Mouse (Mus musculus): ENCODE data around the gene Sf3a1. TPM values are rescaled to one million over a fixed set of nuclear protein-coding genes. Genes with fewer than 3 reads are reported as not detected.
"Not testable (repeated sequence)": the region's sequence is repeated elsewhere in the genome, so short reads cannot be mapped to it uniquely, and the experiment has no call there.

The Sf3a1 gene
- polyA plus RNA-seq, 1 experiment from 2014 or later, result 49.3 TPM

GRCm38 (mm10) chr11:4166467-4167090 lies 6.4 kb downstream of the Sf3a1 start:
- no peak for ATAC-seq (ENCODE audit: low FRiP score)

DNA sequence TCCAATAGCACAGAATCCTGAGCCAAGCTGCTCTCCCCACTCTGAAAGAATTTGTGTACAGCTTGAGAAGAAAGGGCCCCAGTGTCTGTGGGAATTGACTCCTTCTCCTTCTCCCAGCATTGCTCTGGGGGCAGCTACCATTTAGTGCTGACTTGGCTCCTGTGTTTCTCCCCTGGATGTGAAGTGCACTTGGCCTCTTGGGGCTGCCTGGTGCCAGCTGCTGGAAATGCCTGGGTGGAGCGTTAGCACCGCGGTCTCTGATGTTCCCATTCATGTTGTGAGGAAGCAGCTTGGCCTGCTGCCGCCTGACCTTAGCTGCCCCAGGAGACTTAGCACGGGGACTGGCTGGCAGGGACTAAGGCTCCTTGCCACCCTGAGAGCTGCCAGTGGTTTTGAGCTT lies 14.4 kb downstream of the Sf3a1 start:
- WGBS, result 84% methylated on average over 5 of the region's 5 CpGs
- Histone ChIP-seq H3K27me3 (ENCODE audit: control insufficient read depth, insufficient read depth, low read length) (no peaks in the 10 kb centered on the region), H3K4me3 (replicated peaks; ENCODE audit: low read length) (no peak overlapping the region), H3K36me3 (replicated peaks; ENCODE audit: control insufficient read depth, insufficient read depth) (peaks cover 99% of the 10 kb centered on the region), H3K9me3 (ENCODE audit: control insufficient read depth, low read length) (no peaks in the 10 kb centered on the region), H3K9ac (no peak overlapping the region), H3K4me1 (replicated peaks; ENCODE audit: control insufficient read depth, insufficient read depth, low read length) (no peaks in the 10 kb centered on the region), H3K27ac (no peak overlapping the region), H3K4me2 (replicated peaks) (no peak overlapping the region)
- ATAC-seq (ENCODE audit: low FRiP score) (peak; percentile 34; the same call in 1 of the 2 replicates), DNase-seq (ENCODE audit: low spot score) (no peak)

More at GRCm38 (mm10) chr11:4166467-4167090, 6.4 kb downstream of the Sf3a1 start:
- Histone ChIP-seq H3K27me3 (ENCODE audit: control insufficient read depth, insufficient read depth, low read length) (no peaks in the 10 kb centered on the region), H3K4me1 (replicated peaks; ENCODE audit: control insufficient read depth, insufficient read depth, low read length) (peaks cover 8% of the 10 kb centered on the region), H3K9ac (no peak overlapping the region), H3K4me2 (replicated peaks) (no peak overlapping the region), H3K27ac (no peak overlapping the region), H3K4me3 (replicated peaks; ENCODE audit: low read length) (no peak overlapping the region), H3K36me3 (replicated peaks; ENCODE audit: control insufficient read depth, insufficient read depth) (peaks cover 100% of the 10 kb centered on the region), H3K9me3 (ENCODE audit: control insufficient read depth, low read length) (no peaks in the 10 kb centered on the region)
- WGBS, result 96% methylated on average over 7 of the region's 7 CpGs
- no peak for DNase-seq (ENCODE audit: low spot score)

DNA sequence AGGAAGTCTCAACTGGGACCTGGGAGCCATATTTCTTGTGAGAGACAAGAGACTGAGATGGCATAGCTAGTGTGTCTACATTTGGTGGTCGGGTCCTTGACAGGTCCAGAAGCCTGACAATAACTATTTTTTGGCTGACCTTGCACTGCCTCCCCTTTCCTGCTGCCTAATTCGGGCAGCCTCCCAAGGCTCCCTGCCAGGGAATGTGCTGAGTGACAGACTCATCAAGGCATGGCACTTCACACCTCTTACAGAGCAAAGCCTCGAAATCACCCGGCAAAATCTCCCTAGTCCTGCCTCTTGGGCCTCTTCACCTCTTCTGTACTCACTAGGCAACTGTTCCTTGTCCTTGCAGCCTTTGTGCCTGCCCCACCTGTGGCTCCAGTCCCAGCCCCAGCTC lies 17.6 kb downstream of the Sf3a1 start:
- Histone ChIP-seq H3K36me3 (replicated peaks; ENCODE audit: control insufficient read depth, insufficient read depth) (peaks cover 100% of the 10 kb centered on the region), H3K4me2 (replicated peaks) (no peak overlapping the region), H3K4me1 (replicated peaks; ENCODE audit: control insufficient read depth, insufficient read depth, low read length) (no peaks in the 10 kb centered on the region), H3K9me3 (ENCODE audit: control insufficient read depth, low read length) (no peaks in the 10 kb centered on the region), H3K27me3 (ENCODE audit: control insufficient read depth, insufficient read depth, low read length) (no peaks in the 10 kb centered on the region), H3K4me3 (replicated peaks; ENCODE audit: low read length) (no peak overlapping the region), H3K9ac (no peak overlapping the region), H3K27ac (no peak overlapping the region)
- 85% methylated on average over 4 of the region's 4 CpGs for WGBS
- DNase-seq (ENCODE audit: low spot score) (no peak), ATAC-seq (ENCODE audit: low FRiP score) (no peak)

- 0 out of 2 replicates have a peak, but pooled peaks cover under 1% of the 10 kb centered on the region for H3K4me1 ChIP-seq (replicated peaks; ENCODE audit: control insufficient read depth, insufficient read depth, low read length)
- no peaks in the 10 kb centered on the region for H3K9me3 ChIP-seq (ENCODE audit: control insufficient read depth, low read length)
- WGBS, result 11% methylated on average over 1 of the region's 1 CpGs
- ATAC-seq (ENCODE audit: low FRiP score), result no peak
- peaks cover 68% of the 10 kb centered on the region for H3K36me3 ChIP-seq (replicated peaks; ENCODE audit: control insufficient read depth, insufficient read depth)
- no peaks in the 10 kb centered on the region for H3K27me3 ChIP-seq (ENCODE audit: control insufficient read depth, insufficient read depth, low read length)
- H3K4me3 ChIP-seq (replicated peaks; ENCODE audit: low read length), result no peak overlapping the region
- no peak overlapping the region for H3K9ac ChIP-seq
- no peak overlapping the region for H3K27ac ChIP-seq
- DNase-seq (ENCODE audit: low spot score), result no peak
- H3K4me2 ChIP-seq (replicated peaks), result no peak overlapping the region
Observed at GRCm38 (mm10) chr11:4182061-4182460, 21.9 kb downstream of the Sf3a1 start.

DNA sequence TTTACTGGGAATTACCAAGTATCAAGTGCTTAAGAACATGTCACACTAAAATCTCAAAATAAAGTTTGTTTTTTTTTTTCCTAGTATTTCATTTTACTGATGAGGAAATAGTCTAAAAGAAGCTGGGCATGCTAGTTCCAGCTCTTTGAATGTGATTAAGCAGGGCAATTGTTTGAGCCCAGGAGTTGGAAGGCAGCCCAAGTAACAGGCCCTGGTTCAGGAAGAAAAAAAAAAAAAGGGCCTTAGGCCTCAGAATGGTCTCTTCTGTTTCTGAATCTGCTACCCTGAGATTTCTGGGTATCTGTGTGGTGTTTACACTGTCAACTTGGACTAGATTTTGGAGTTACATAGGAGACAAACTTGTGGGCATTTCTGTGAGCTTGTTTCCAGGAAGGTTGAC lies 23.4 kb downstream of the Sf3a1 start:
- no peaks in the 10 kb centered on the region for H3K9me3 ChIP-seq (ENCODE audit: control insufficient read depth, low read length)
- H3K27ac ChIP-seq, result peak overlapping the region; percentile 34; the same call in 1 of the 2 replicates
- H3K9ac ChIP-seq, result no peak overlapping the region
- H3K4me2 ChIP-seq (replicated peaks), result no peak overlapping the region
- ATAC-seq (ENCODE audit: low FRiP score) (no peak), DNase-seq (ENCODE audit: low spot score) (no peak)
- H3K27me3 ChIP-seq (ENCODE audit: control insufficient read depth, insufficient read depth, low read length), result no peaks in the 10 kb centered on the region
- peaks cover 54% of the 10 kb centered on the region for H3K36me3 ChIP-seq (replicated peaks; ENCODE audit: control insufficient read depth, insufficient read depth)
- peaks cover 14% of the 10 kb centered on the region for H3K4me1 ChIP-seq (replicated peaks; ENCODE audit: control insufficient read depth, insufficient read depth, low read length)
- no peak overlapping the region for H3K4me3 ChIP-seq (replicated peaks; ENCODE audit: low read length)

DNA sequence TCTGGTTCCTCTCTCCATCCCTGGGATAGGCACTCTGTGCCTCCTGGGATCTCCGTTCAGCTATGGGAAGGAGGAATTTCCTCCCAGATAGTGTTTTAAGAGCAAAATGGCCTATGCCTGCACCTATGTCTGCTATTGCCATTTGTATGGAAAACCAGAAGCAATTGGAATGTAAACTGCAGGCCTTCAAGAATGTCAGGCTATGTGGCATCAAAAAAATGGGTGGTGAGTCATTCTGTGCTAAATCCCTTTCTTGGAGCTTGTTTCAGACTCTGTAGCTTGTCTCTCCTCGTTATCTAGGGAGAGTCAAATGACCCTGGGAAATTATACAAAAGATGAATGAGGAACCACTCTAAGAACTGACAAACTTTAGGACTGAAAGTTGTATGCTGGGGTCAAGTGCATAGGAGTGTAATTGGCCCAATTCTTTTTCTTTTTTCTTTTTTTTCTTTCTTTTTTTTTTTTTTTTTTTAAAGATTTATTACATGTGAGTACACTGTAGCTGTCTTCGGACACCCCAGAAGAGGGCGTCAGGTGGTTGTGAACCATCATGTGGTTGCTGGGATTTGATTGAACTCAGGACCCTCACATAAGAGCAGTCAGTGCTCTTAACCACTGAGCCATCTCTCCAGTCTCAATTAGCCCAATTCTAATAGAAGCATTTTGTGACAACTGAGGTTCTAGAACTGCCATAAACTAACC lies 24.3 kb downstream of the Sf3a1 start:
- peaks cover 14% of the 10 kb centered on the region for H3K4me1 ChIP-seq (replicated peaks; ENCODE audit: control insufficient read depth, insufficient read depth, low read length)
- ATAC-seq (ENCODE audit: low FRiP score) (no peak), DNase-seq (ENCODE audit: low spot score) (no peak)
- peak overlapping the region; percentile 34; the same call in 1 of the 2 replicates for H3K27ac ChIP-seq
- H3K27me3 ChIP-seq (ENCODE audit: control insufficient read depth, insufficient read depth, low read length), result no peaks in the 10 kb centered on the region
- H3K36me3 ChIP-seq (replicated peaks; ENCODE audit: control insufficient read depth, insufficient read depth), result peaks cover 45% of the 10 kb centered on the region
- no peaks in the 10 kb centered on the region for H3K9me3 ChIP-seq (ENCODE audit: control insufficient read depth, low read length)
- no peak overlapping the region for H3K4me2 ChIP-seq (replicated peaks)
- no peak overlapping the region for H3K9ac ChIP-seq
- WGBS, result 81% methylated on average over 4 of the region's 4 CpGs
- H3K4me3 ChIP-seq (replicated peaks; ENCODE audit: low read length), result no peak overlapping the region

DNA sequence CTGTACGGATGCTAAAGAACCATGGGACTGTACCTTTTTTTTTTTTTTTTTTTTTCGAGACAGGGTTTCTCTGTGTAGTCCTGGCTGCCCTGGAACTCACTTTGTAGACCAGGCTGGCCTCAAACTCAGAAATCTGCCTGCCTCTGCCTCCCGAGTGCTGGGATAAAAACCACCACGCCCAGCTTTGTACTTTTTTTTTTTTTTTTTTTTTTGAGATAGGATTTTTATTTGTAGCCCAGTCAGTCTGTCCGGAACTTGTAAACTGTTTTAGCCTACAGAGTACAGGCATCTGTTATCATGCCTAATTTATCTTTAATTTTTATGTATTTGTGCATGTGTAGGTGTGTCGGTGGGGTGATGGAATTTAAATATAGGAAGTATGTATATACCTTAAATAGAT lies 25.3 kb downstream of the Sf3a1 start:
- not testable (repeated sequence) for H3K9me3 ChIP-seq (ENCODE audit: control insufficient read depth, low read length); H3K27me3 ChIP-seq (ENCODE audit: control insufficient read depth, insufficient read depth, low read length); H3K27ac ChIP-seq; DNase-seq (ENCODE audit: low spot score); ATAC-seq (ENCODE audit: low FRiP score); H3K4me3 ChIP-seq (replicated peaks; ENCODE audit: low read length); H3K4me2 ChIP-seq (replicated peaks); H3K9ac ChIP-seq
- Histone ChIP-seq H3K4me1 (replicated peaks; ENCODE audit: control insufficient read depth, insufficient read depth, low read length) (peaks cover 14% of the 10 kb centered on the region), H3K36me3 (replicated peaks; ENCODE audit: control insufficient read depth, insufficient read depth) (peaks cover 34% of the 10 kb centered on the region)
- 97% methylated on average over 5 of the region's 6 CpGs for WGBS

GRCm38 (mm10) chr11:4186486-4187317 lies 26.6 kb downstream of the Sf3a1 start, which contains the start of gene Tbc1d10a:
Gene Tbc1d10a, plus strand, starts transcription at chr11:4186789.
- no peaks in the 10 kb centered on the region for H3K9me3 ChIP-seq (ENCODE audit: control insufficient read depth, low read length)
- H3K27me3 ChIP-seq (ENCODE audit: control insufficient read depth, insufficient read depth, low read length), result no peaks in the 10 kb centered on the region
- WGBS, result under 1% methylated on average over 68 of the region's 71 CpGs
- peak within 1 kb of the TSS; percentile 87 for H3K4me2 ChIP-seq (replicated peaks)
- peaks cover 22% of the 10 kb centered on the region for H3K36me3 ChIP-seq (replicated peaks; ENCODE audit: control insufficient read depth, insufficient read depth)
- peak within 1 kb of the TSS; percentile 47 for H3K27ac ChIP-seq
- DNase-seq (ENCODE audit: low spot score) (peak; percentile 95), ATAC-seq (ENCODE audit: low FRiP score) (peak; percentile 99)
- peak within 1 kb of the TSS; percentile 80 for H3K4me3 ChIP-seq (replicated peaks; ENCODE audit: low read length)
- H3K9ac ChIP-seq, result peak within 1 kb of the TSS; percentile 87
- H3K4me1 ChIP-seq (replicated peaks; ENCODE audit: control insufficient read depth, insufficient read depth, low read length), result peaks cover 14% of the 10 kb centered on the region

DNA sequence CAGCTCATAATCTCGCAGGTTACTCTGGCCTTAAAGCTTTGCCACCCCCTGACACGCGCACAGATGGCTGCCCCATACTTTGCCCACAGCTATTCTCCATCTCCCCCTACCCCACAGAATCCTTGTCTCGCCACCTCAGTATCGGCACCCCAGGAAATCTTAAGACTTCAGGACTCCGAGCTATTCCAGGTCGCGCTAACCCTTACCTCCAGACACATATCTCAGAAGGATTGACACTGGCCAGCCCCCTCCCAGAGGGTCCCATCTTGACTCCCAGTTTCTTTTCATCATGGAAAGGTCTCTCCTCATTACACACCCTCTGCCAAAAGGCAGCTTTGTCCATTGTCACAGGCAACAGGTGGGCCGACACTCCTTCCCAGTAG lies 27.2 kb downstream of the Sf3a1 start:
- ATAC-seq (ENCODE audit: low FRiP score) (no peak), DNase-seq (ENCODE audit: low spot score) (no peak)
- Histone ChIP-seq H3K9ac (peak overlapping the region; percentile 87), H3K27ac (no peak overlapping the region), H3K4me1 (replicated peaks; ENCODE audit: control insufficient read depth, insufficient read depth, low read length) (peaks cover 14% of the 10 kb centered on the region), H3K9me3 (ENCODE audit: control insufficient read depth, low read length) (no peaks in the 10 kb centered on the region), H3K27me3 (ENCODE audit: control insufficient read depth, insufficient read depth, low read length) (no peaks in the 10 kb centered on the region), H3K4me2 (replicated peaks) (peak overlapping the region; percentile 87), H3K4me3 (replicated peaks; ENCODE audit: low read length) (peak overlapping the region; percentile 80), H3K36me3 (replicated peaks; ENCODE audit: control insufficient read depth, insufficient read depth) (peaks cover 16% of the 10 kb centered on the region)
- 16% methylated on average over 9 of the region's 9 CpGs for WGBS
